In the genomic region with DNA sequence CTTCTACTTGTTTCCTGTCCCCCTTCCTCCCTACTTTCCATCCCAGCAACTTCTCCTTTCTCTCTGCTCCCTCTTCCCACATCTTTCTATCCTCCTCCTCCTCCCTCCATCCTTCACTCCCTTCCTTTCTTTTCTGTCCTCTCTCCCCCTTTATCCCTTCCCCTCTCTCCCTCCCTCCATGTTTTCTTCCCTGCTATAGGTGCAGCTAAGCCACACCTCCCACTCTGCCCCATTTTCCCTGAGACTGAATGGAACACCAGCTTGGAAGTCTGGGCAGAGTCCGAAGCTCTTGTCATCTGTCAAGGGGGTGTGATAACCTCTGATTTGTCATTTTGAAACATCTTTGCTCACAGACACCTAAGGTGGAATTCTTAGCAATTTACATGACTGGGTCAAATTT, we compare ENCODE assay signal across 18 mouse cellular contexts. TPM values are rescaled to one million over a fixed set of nuclear protein-coding genes. Genes with fewer than 3 reads are reported as not detected.
DNase-seq lines count a peak whose midpoint lies in the region; ATAC-seq and TF ChIP-seq lines count a peak whose summit lies in the region.
"Had no signal": no experiment of that assay in that cellular context is flagged by ENCODE, and none has a peak within 500 bp of the region (broad histone marks: within the 10 kb centered on the region; RNA-seq: fewer than 3 reads in every experiment).

No protein-coding gene starts in this region.

- no peak overlapping the region for H3ac ChIP-seq in myocyte (ENCODE audit: control insufficient read depth, insufficient read length)

- 0 out of 2 replicates have a peak, but pooled peaks cover 2% of the 10 kb centered on the region for H3K27me3 ChIP-seq in forebrain, embryonic 12.5 days
- H3K27me3 ChIP-seq in forebrain, embryonic 13.5 days: no peaks in the 10 kb centered on the region
- no peaks in the 10 kb centered on the region for H3K27me3 ChIP-seq in heart, embryonic 14.5 days (ENCODE audit: control insufficient read depth, insufficient read depth, low read length)
- H3K27me3 ChIP-seq in lung, embryonic 16.5 days (ENCODE audit: control insufficient read depth, insufficient read depth, low read depth, low read length): no peaks in the 10 kb centered on the region
- H3K27me3 ChIP-seq in myocyte (ENCODE audit: control insufficient read depth, insufficient read depth, insufficient read length): no peaks in the 10 kb centered on the region
- H3K27me3 ChIP-seq: CH12.LX; limb, embryonic 13.5 days had no signal

- no peak for DNase-seq in heart, postnatal 14 days
- DNase-seq in lung, adult 18-20 months: no peak
- no peak for DNase-seq in thymus, postnatal 25 days
- DNase-seq: adrenal gland, adult 2 months; cerebellum, postnatal 25 days; thymus, adult 2 months had no signal

- no peaks in the 10 kb centered on the region for H3K9me3 ChIP-seq in forebrain, embryonic 12.5 days
- no peaks in the 10 kb centered on the region for H3K9me3 ChIP-seq in forebrain, embryonic 13.5 days (replicated peaks)
- H3K9me3 ChIP-seq in heart, embryonic 14.5 days (ENCODE audit: control insufficient read depth, low read length): no peaks in the 10 kb centered on the region
- H3K9me3 ChIP-seq in lung, embryonic 16.5 days (ENCODE audit: control insufficient read depth, low read length): no peaks in the 10 kb centered on the region
- H3K9me3 ChIP-seq: forebrain, embryonic 10.5 days; limb, embryonic 13.5 days; midbrain, embryonic 15.5 days had no signal

- peaks cover 32% of the 10 kb centered on the region for H3K4me1 ChIP-seq in forebrain, embryonic 12.5 days
- peaks cover 42% of the 10 kb centered on the region for H3K4me1 ChIP-seq in forebrain, embryonic 13.5 days
- peaks cover 30 to 77% of the 10 kb centered on the region in 2 experiments for H3K4me1 ChIP-seq in heart, embryonic 14.5 days (ENCODE audit: control insufficient read depth in 2 of 2, insufficient read depth in 2 of 2, low read length in 2 of 2)
- peaks cover 53% of the 10 kb centered on the region for H3K4me1 ChIP-seq in lung, embryonic 16.5 days (replicated peaks; ENCODE audit: control insufficient read depth, insufficient read depth, low read length)

- intact Hi-C loops in heart, postnatal 14 days (cut with DNase I): no loop called here

- H3K4me3 ChIP-seq in forebrain, embryonic 12.5 days (replicated peaks): no peak overlapping the region
- no peak overlapping the region for H3K4me3 ChIP-seq in forebrain, embryonic 13.5 days
- H3K4me3 ChIP-seq in heart, embryonic 14.5 days (ENCODE audit: control insufficient read depth in 1 of 2, insufficient read depth in 1 of 2, low read depth in 1 of 2, low read length in 2 of 2): 0 out of 4 replicates have a peak overlapping the region, but pooled peaks of 1 of the 2 experiments have one; percentile 7
- H3K4me3 ChIP-seq in lung, embryonic 16.5 days (ENCODE audit: low read length): no peak overlapping the region
- H3K4me3 ChIP-seq in myocyte: no peak overlapping the region
- H3K4me3 ChIP-seq: forebrain, embryonic 10.5 days; layer of hippocampus, adult 2 months; limb, embryonic 13.5 days; midbrain, embryonic 15.5 days had no signal

- no peaks in the 10 kb centered on the region for H3K36me3 ChIP-seq in forebrain, embryonic 12.5 days (replicated peaks)
- no peaks in the 10 kb centered on the region for H3K36me3 ChIP-seq in forebrain, embryonic 13.5 days (ENCODE audit: poor library complexity, severe bottlenecking)
- peaks cover 6% of the 10 kb centered on the region; the same call in 1 of the 2 replicates for H3K36me3 ChIP-seq in heart, embryonic 14.5 days (ENCODE audit: control insufficient read depth, insufficient read depth, low read length)
- no peaks in the 10 kb centered on the region for H3K36me3 ChIP-seq in lung, embryonic 16.5 days (ENCODE audit: control insufficient read depth, insufficient read depth, low read length)
- H3K36me3 ChIP-seq in myocyte (ENCODE audit: control insufficient read depth, insufficient read depth): peaks cover 7% of the 10 kb centered on the region
- H3K36me3 ChIP-seq: forebrain, embryonic 10.5 days; midbrain, embryonic 15.5 days had no signal

- TF ChIP-seq POLR2A in myocyte (IDR thresholded peaks at IDR 0.05; ENCODE audit: insufficient read length, low read depth): no peak

- H3K79me2 ChIP-seq in myocyte (ENCODE audit: control insufficient read depth, insufficient read depth): peaks cover 36% of the 10 kb centered on the region

- WGBS in forebrain, embryonic 12.5 days: 30% methylated on average over 1 of the region's 1 CpGs
- WGBS in forebrain, embryonic 13.5 days: 24% methylated on average over 1 of the region's 1 CpGs
- 21% methylated on average over 1 of the region's 1 CpGs for WGBS in heart, embryonic 14.5 days
- 47% methylated on average over 1 of the region's 1 CpGs for WGBS in lung, embryonic 16.5 days

- ATAC-seq in forebrain, embryonic 12.5 days (ENCODE audit: low FRiP score): no peak; the same call in 1 of the 2 replicates
- no peak; the same call in 1 of the 2 replicates for ATAC-seq in forebrain, embryonic 13.5 days
- ATAC-seq in heart, embryonic 14.5 days (ENCODE audit: insufficient number of reproducible peaks, insufficient read depth, low FRiP score, low read depth): no peak
- ATAC-seq in lung, embryonic 16.5 days (ENCODE audit: low read depth): no peak

- no peak overlapping the region for H3K9ac ChIP-seq in forebrain, embryonic 12.5 days
- H3K9ac ChIP-seq in forebrain, embryonic 13.5 days: no peak overlapping the region
- no peak overlapping the region for H3K9ac ChIP-seq in heart, embryonic 14.5 days (ENCODE audit: low read length)
- H3K9ac ChIP-seq in lung, embryonic 16.5 days (ENCODE audit: low read length): no peak overlapping the region
- H3K9ac ChIP-seq: hindbrain, embryonic 14.5 days; limb, embryonic 13.5 days; midbrain, embryonic 15.5 days had no signal

- 0 out of 2 replicates have a peak overlapping the region, but pooled peaks have one; percentile 25 for H3K27ac ChIP-seq in forebrain, embryonic 12.5 days
- no peak overlapping the region; the same call in 1 of the 2 replicates for H3K27ac ChIP-seq in forebrain, embryonic 13.5 days
- H3K27ac ChIP-seq in heart, embryonic 14.5 days (replicated peaks in 1 of 2; ENCODE audit: control insufficient read depth in 1 of 2, insufficient read depth in 1 of 2, low read depth in 2 of 2, low read length in 2 of 2): peak overlapping the region; percentile 84 to 92
- H3K27ac ChIP-seq in lung, embryonic 16.5 days (ENCODE audit: low read length): peak overlapping the region; percentile 61
- H3K27ac ChIP-seq: forebrain, embryonic 10.5 days; hindbrain, embryonic 14.5 days; kidney, postnatal 0 days; layer of hippocampus, adult 2 months; limb, embryonic 13.5 days; midbrain, embryonic 15.5 days had no signal

- no peak overlapping the region for H3K4me2 ChIP-seq in forebrain, embryonic 12.5 days
- no peak overlapping the region for H3K4me2 ChIP-seq in forebrain, embryonic 13.5 days
- peak overlapping the region; percentile 47 for H3K4me2 ChIP-seq in heart, embryonic 14.5 days (ENCODE audit: low read length)
- no peak overlapping the region for H3K4me2 ChIP-seq in lung, embryonic 16.5 days (ENCODE audit: low read depth, low read length)
- H3K4me2 ChIP-seq in myocyte (ENCODE audit: low read depth): peak overlapping the region; percentile 2
- H3K4me2 ChIP-seq: hindbrain, embryonic 14.5 days; midbrain, embryonic 15.5 days had no signal

TF ChIP-seq in myocyte, 11 proteins besides CTCF, POLR2A, EP300 and RAD21:
- TF ChIP-seq TCF3 (IDR thresholded peaks at IDR 0.05; ENCODE audit: insufficient read length, low read depth) (no peak), E2F4 (IDR thresholded peaks at IDR 0.05; ENCODE audit: insufficient read depth) (no peak), REST (IDR thresholded peaks at IDR 0.05; ENCODE audit: insufficient read depth, insufficient read length) (no peak), MAX (IDR thresholded peaks at IDR 0.05; ENCODE audit: low read depth) (no peak), MYOG (IDR thresholded peaks at IDR 0.05; ENCODE audit: control insufficient read depth in 1 of 3, insufficient read depth in 1 of 3, insufficient read length in 2 of 3, low read depth in 2 of 3) (no peak), MYOD1 (IDR thresholded peaks at IDR 0.05; ENCODE audit: control insufficient read depth in 1 of 3, insufficient read length in 2 of 3, low read depth in 2 of 3) (no peak), POLR2AphosphoS2 (IDR thresholded peaks at IDR 0.05; ENCODE audit: insufficient read length, low read depth) (no peak), USF1 (IDR thresholded peaks at IDR 0.05; ENCODE audit: low read depth) (no peak), CEBPB (IDR thresholded peaks at IDR 0.05; ENCODE audit: insufficient read depth, poor library complexity, severe bottlenecking) (no peak), TCF12 (IDR thresholded peaks at IDR 0.05; ENCODE audit: insufficient read depth, poor library complexity, severe bottlenecking) (no peak), SRF (IDR thresholded peaks at IDR 0.05; ENCODE audit: control insufficient read depth, insufficient read length, low read depth) (no peak)

RNA-seq across cellular contexts. Expression of gene Pdzrn3, which starts 22.8 kb away (rescaled TPM):
- 7.7 and 8.8 TPM in 2 replicates for polyA plus RNA-seq in forebrain, embryonic 12.5 days (2016; fragmentation: Nextera tagmentation; extraction: Ambion mirVana)
- 11.3 and 13.1 TPM in 2 replicates for polyA plus RNA-seq in forebrain, embryonic 13.5 days (2015; fragmentation: Nextera tagmentation; extraction: Ambion mirVana)
- 14.5 and 16.5 TPM in 2 replicates for polyA plus RNA-seq in heart, embryonic 14.5 days (2014; fragmentation: Nextera tagmentation; extraction: Ambion mirVana)
- 10 to 100 TPM; 33.4 to 35.0 TPM for total RNA-seq in heart, postnatal 14 days (2021)
- 7.0 and 8.2 TPM in 2 replicates for polyA plus RNA-seq in lung, embryonic 16.5 days (2015; fragmentation: Nextera tagmentation; extraction: Ambion mirVana)
- 13.8 TPM for polyA plus RNA-seq in myocyte (2012; fragmentation: generic; extraction: Trizol)
- total RNA-seq: CH12.LX had no signal

Comparison
In these comparisons a context has a peak if more than half of its experiments do, and no peak if none do; other contexts are left out.
1. H3K4me2 ChIP-seq: peak in heart, embryonic 14.5 days (single experiment) and myocyte (single experiment); none in forebrain, embryonic 12.5 days (single experiment), forebrain, embryonic 13.5 days (single experiment) and lung, embryonic 16.5 days (single experiment).